Mouse (Mus musculus) hindbrain, embryonic 16.5 days (tissue): ENCODE measurements around the gene Dzank1. TPM values are rescaled to one million over a fixed set of nuclear protein-coding genes. Genes with fewer than 3 reads are reported as not detected.

Experiments used
- ATAC-seq: fragments of 200-750 bp; cut with Nextera tagmentation; 2 replicates; pipeline ENCODE4 v1.8.0; 2017; ENCODE audit warnings: moderate TSS enrichment, moderate library complexity
- H3K27ac ChIP-seq: fragments of 300-500 bp; sonication (generic); 2 replicates; pipeline ENCODE4 v1.5.1; 2014; ENCODE audit warnings: low read depth, mild to moderate bottlenecking, control low read depth, low read length, moderate library complexity
- H3K27me3 ChIP-seq: fragments of 300-500 bp; sonication (generic); replicated peaks from 2 replicates; pipeline ENCODE4 v1.6.1; 2014; ENCODE audit warnings: low read length; ENCODE audit not compliant: control insufficient read depth, insufficient read depth
- H3K36me3 ChIP-seq: fragments of 300-500 bp; sonication (generic); 2 replicates; pipeline ENCODE4 v1.6.1; 2014; ENCODE audit warnings: mild to moderate bottlenecking, low read length, moderate library complexity, mixed read lengths; ENCODE audit not compliant: control insufficient read depth, insufficient read depth
- H3K4me1 ChIP-seq: fragments of 300-500 bp; sonication (generic); 2 replicates; pipeline ENCODE4 v1.6.1; 2014; ENCODE audit warnings: low read depth, low read length; ENCODE audit not compliant: control insufficient read depth, insufficient read depth
- H3K4me2 ChIP-seq: fragments of 300-500 bp; sonication (generic); 2 replicates; pipeline ENCODE4 v1.6.1; 2014; ENCODE audit warnings: mild to moderate bottlenecking, low read length, control low read depth, moderate library complexity
- H3K4me3 ChIP-seq: fragments of 300-500 bp; sonication (generic); 2 replicates; pipeline ENCODE4 v1.5.1; 2014; ENCODE audit warnings: mild to moderate bottlenecking, low read length, control low read depth, moderate library complexity
- H3K9ac ChIP-seq: fragments of 300-500 bp; sonication (generic); 2 replicates; pipeline ENCODE4 v1.6.1; 2014; ENCODE audit warnings: low read depth, mild to moderate bottlenecking, control low read depth, low read length, moderate library complexity
- H3K9me3 ChIP-seq: fragments of 300-500 bp; sonication (generic); 2 replicates; pipeline ENCODE4 v1.6.1; 2014; ENCODE audit warnings: mild to moderate bottlenecking, low read length, moderate library complexity; ENCODE audit not compliant: control insufficient read depth
- WGBS: fragments of 180-500 bp; shearing (Covaris S2); extraction: QIAGEN DNeasy Blood & Tissue Kit; methylation state at CpG from one replicate; pipeline ENCODE4 v1.1.7; 2014; 5-methylcytosine and 5-hydroxymethylcytosine counted together
- polyA plus RNA-seq: library from polyadenylated mRNA; unstranded; fragments of >200 nt; fragmentation: Nextera tagmentation; extraction: Ambion mirVana; gene quantifications from 2 replicates; pipeline ENCODE4 v1.2.1, GENCODE M21; 2015

The Dzank1 gene
- polyA plus RNA-seq, 1 experiment from 2014 or later: 18.2 TPM

- H3K27ac ChIP-seq: no peak overlapping the region
- H3K9ac ChIP-seq: no peak overlapping the region
- no peak overlapping the region for H3K4me2 ChIP-seq
- H3K36me3 ChIP-seq: peaks cover 17% of the 10 kb centered on the region
- H3K27me3 ChIP-seq: no peaks in the 10 kb centered on the region
- H3K4me3 ChIP-seq: no peak overlapping the region
- ATAC-seq: no peak
- no peaks in the 10 kb centered on the region for H3K9me3 ChIP-seq
- no peaks in the 10 kb centered on the region for H3K4me1 ChIP-seq
- 70% methylated on average over 6 of the region's 6 CpGs for WGBS
These were observed 39.7 kb downstream of the Dzank1 start for GRCm38 (mm10) chr2:144487476-144487875.

- Histone ChIP-seq H3K27me3 (no peaks in the 10 kb centered on the region), H3K4me3 (no peak overlapping the region), H3K9me3 (no peaks in the 10 kb centered on the region), H3K9ac (no peak overlapping the region), H3K36me3 (peaks cover 24% of the 10 kb centered on the region), H3K4me1 (no peaks in the 10 kb centered on the region), H3K27ac (no peak overlapping the region), H3K4me2 (no peak overlapping the region)
- no peak for ATAC-seq
- WGBS: 89% methylated on average over 7 of the region's 7 CpGs
These were observed 41.8 kb downstream of the Dzank1 start for GRCm38 (mm10) chr2:144485439-144485838.

GRCm38 (mm10) chr2:144484084-144484483, 43.1 kb downstream of the Dzank1 start:
- Histone ChIP-seq H3K9me3 (no peaks in the 10 kb centered on the region), H3K4me2 (no peak overlapping the region), H3K27me3 (no peaks in the 10 kb centered on the region), H3K4me3 (no peak overlapping the region), H3K4me1 (no peaks in the 10 kb centered on the region), H3K9ac (no peak overlapping the region), H3K27ac (no peak overlapping the region), H3K36me3 (peaks cover 25% of the 10 kb centered on the region)
- 52% methylated on average over 1 of the region's 1 CpGs for WGBS
- no peak for ATAC-seq

GRCm38 (mm10) chr2:144479421-144479820, 47.8 kb downstream of the Dzank1 start:
- no peaks in the 10 kb centered on the region for H3K9me3 ChIP-seq
- 62% methylated on average over 2 of the region's 2 CpGs for WGBS
- no peaks in the 10 kb centered on the region for H3K27me3 ChIP-seq
- H3K4me1 ChIP-seq: no peaks in the 10 kb centered on the region
- H3K4me3 ChIP-seq: no peak overlapping the region
- H3K27ac ChIP-seq: no peak overlapping the region
- no peak overlapping the region for H3K9ac ChIP-seq
- peaks cover 22% of the 10 kb centered on the region for H3K36me3 ChIP-seq
- no peak overlapping the region for H3K4me2 ChIP-seq
- no peak for ATAC-seq

GRCm38 (mm10) chr2:144467203-144467602, 60.0 kb downstream of the Dzank1 start:
- H3K9me3 ChIP-seq: no peaks in the 10 kb centered on the region
- 65% methylated on average over 5 of the region's 5 CpGs for WGBS
- H3K4me1 ChIP-seq: no peaks in the 10 kb centered on the region
- H3K36me3 ChIP-seq: peaks cover 7% of the 10 kb centered on the region; the same call in 1 of the 2 replicates
- no peak overlapping the region for H3K4me3 ChIP-seq
- ATAC-seq: no peak
- H3K9ac ChIP-seq: no peak overlapping the region
- no peaks in the 10 kb centered on the region for H3K27me3 ChIP-seq
- H3K4me2 ChIP-seq: no peak overlapping the region
- H3K27ac ChIP-seq: no peak overlapping the region

GRCm38 (mm10) chr2:144465876-144466575, 61.2 kb downstream of the Dzank1 start:
- Histone ChIP-seq H3K9me3 (no peaks in the 10 kb centered on the region), H3K4me2 (no peak overlapping the region), H3K27ac (no peak overlapping the region), H3K36me3 (0 out of 2 replicates have a peak, but pooled peaks cover 2% of the 10 kb centered on the region), H3K4me1 (no peaks in the 10 kb centered on the region), H3K4me3 (no peak overlapping the region), H3K27me3 (no peaks in the 10 kb centered on the region), H3K9ac (no peak overlapping the region)
- ATAC-seq: no peak
- 82% methylated on average over 14 of the region's 14 CpGs for WGBS

GRCm38 (mm10) chr2:144464799-144465760, 62.1 kb downstream of the Dzank1 start:
- H3K9me3 ChIP-seq: no peaks in the 10 kb centered on the region
- H3K9ac ChIP-seq: no peak overlapping the region
- 75% methylated on average over 9 of the region's 9 CpGs for WGBS
- no peak for ATAC-seq
- no peaks in the 10 kb centered on the region for H3K4me1 ChIP-seq
- H3K36me3 ChIP-seq: 0 out of 2 replicates have a peak, but pooled peaks cover 2% of the 10 kb centered on the region
- no peak overlapping the region for H3K27ac ChIP-seq
- no peak overlapping the region for H3K4me3 ChIP-seq
- no peaks in the 10 kb centered on the region for H3K27me3 ChIP-seq
- no peak overlapping the region for H3K4me2 ChIP-seq

GRCm38 (mm10) chr2:144464182-144464581, 63.0 kb downstream of the Dzank1 start:
- no peak for ATAC-seq
- 79% methylated on average over 7 of the region's 7 CpGs for WGBS
- H3K4me3 ChIP-seq: no peak overlapping the region
- H3K4me2 ChIP-seq: no peak overlapping the region
- no peaks in the 10 kb centered on the region for H3K9me3 ChIP-seq
- H3K27ac ChIP-seq: no peak overlapping the region
- H3K27me3 ChIP-seq: no peaks in the 10 kb centered on the region
- 0 out of 2 replicates have a peak, but pooled peaks cover 2% of the 10 kb centered on the region for H3K36me3 ChIP-seq
- no peak overlapping the region for H3K9ac ChIP-seq
- peaks cover 5% of the 10 kb centered on the region for H3K4me1 ChIP-seq
